Mouse (Mus musculus) mouse embryonic stem cell (cell line): ENCODE measurements around the gene Pias4.
"Not testable (repeated sequence)": the region's sequence is repeated elsewhere in the genome, so short reads cannot be mapped to it uniquely, and the experiment has no call there.

Experiments used
- in situ Hi-C, 2 experiments: fragments of 300-500 bp; cut with MboI; formaldehyde crosslinking; loops; 1 replicate in 1 of 2; 3 replicates in 1 of 2; pipeline ENCODE4 v1.14.3; 2019 to 2020; ENCODE audit warnings: low sequenced_read_pairs in 2 of 2, low pct_unique_long_range_greater_than_20kb in 1 of 2, mixed read lengths in 1 of 2; ENCODE audit not compliant: unreplicated experiment in 1 of 2

Pias4 gene

DNA sequence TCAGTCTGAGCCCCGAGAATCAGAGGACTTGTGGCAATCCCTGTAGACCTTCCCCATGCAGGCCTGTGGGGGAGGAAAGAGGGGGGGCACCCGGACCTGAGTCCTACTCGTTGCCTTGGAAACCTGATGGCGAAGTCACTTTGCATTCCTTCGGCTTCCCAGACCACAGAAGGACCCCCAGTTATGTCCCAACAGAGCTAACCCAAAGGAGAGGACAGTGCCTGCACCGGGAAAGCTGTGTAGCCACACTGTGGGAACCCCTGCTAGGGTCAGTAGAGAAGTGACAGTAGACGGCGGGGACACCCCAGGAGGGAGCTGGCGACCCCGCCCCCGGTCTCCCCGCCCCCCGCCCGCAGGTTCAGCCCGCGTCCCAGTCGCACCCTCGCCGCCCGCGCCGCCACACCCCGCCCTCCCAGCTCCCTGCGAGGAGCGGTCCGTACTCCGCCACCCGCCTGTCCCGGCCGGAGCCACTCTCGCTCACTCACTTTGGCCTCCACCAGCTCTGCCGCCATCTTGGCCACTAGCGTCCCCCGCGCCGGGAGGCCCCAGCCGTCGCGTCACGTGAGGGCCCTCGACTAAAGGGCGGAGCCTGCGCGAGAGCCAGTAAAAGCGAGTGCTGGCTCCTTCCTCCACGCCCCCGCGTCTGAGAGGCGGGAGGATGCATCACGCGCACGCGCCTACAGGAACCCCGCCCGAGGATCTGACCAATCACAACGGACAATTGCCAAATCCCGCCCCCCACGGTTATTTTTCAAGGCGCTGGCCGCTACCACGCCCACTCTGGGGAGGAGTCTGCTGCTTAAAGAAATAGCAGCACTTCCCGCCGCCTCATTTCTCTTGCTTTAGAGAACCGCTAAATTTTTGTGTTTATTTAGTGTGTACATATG lies at the start of gene Pias4:
Gene Pias4, minus strand, starts transcription at position 724 of the 887 bp plus-strand sequence.
- in situ Hi-C loops = no loop called here

DNA sequence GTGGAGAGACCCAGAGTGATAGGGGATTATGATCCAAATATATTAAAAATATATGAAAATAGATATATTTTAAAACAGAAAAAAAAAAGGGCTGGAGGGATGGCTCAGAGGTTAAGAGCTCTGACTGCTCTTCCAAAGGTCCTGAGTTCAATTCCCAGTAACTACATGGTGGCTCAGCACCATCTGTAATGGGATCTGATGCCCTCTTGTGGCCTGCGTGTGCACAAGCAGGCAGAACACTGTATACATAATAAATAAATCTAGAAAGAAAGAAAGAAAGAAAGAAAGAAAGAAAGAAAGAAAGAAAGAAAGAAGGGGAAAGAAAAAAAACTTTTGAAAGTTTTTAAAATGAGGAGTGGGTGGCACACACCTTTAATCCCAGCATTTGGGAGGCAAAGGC lies 49.5 kb upstream of the Pias4 start:
- in situ Hi-C loops = not testable (repeated sequence)

DNA sequence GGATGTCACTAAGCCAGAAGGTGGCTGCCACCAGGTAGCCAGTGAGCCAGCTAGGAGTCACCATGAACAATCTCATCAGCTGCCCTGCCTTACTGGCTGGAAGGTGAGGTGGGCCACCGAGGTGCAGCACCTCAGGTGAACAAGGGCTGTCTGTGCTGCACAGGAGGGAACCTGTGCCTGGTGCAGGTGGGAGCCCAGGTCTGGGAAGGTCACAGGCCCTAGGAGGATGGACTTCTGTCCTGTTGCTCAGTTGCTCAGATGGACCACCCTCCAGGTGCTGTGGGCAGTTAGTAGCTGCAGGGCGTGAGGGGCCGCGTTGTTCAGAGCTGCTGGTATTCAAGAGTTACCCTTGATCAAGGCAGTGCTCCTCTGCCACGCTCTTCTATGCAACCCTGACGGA lies 49.1 kb upstream of the Pias4 start:
- in situ Hi-C loops = no loop called here

DNA sequence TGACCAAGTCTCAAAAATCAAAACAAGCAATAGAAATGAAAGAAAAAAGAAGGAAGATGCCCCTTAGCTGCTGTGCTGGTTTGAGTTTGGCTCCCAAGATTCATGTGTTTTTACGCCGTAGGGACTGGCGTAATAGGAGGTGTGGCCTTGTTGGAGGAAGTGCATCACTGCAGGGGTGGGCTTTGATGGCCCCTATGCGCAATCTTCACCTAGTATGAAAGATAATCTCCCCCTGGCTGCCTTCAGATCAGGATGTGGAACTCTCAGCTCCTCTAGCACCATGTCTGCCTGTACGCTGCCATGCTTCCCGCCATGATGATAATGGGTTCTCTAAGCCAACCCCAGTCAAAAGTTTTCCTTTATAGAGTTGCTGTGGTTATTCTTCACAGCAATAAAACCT lies 48.5 kb upstream of the Pias4 start:
- in situ Hi-C loops = no loop called here

DNA sequence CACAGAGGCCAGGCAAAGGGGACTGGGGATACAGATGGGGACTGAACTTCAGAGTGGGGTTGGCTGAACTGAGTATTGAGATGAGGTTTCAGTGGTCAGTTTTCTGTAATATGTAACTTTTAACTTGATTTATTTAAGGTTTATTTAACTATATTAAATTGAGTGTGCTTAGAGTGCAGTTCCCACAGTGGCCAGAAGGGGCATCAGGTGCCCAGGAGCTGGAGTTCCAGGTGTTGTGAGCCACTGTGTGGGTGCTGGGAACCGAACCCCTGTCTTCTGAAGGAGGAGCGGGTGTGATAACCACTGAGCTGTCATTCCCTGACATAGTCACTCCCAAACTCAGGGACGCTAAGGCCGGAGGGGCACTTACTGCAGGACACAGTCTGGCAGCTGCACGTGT lies 42.4 kb upstream of the Pias4 start:
- in situ Hi-C loops = no loop called here

DNA sequence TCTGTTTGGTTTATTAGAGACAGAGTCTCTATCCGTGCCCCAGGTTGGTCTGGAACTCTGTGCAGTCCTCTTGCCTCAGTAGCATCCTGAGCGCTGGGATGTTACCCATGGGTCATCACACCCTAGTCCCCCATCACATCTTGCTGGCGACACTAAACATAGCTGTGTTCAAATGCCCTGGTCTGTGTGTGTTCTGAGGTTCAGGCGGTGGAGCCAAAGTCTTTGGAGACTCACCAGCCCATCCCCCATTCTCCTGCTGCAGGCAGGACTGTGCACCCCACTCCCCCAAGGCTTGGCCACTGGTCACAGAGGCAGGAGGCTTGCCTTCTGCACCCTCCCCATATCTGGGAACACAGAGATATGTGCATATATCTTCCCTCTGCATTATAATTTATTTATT lies 36.4 kb upstream of the Pias4 start:
- in situ Hi-C loops = loop anchor here (10.0 kb wide), 2 partner anchors 141 to 331 kb away; partner anchors contain the start of gene Gipc3 (in 1 of the 2)

DNA sequence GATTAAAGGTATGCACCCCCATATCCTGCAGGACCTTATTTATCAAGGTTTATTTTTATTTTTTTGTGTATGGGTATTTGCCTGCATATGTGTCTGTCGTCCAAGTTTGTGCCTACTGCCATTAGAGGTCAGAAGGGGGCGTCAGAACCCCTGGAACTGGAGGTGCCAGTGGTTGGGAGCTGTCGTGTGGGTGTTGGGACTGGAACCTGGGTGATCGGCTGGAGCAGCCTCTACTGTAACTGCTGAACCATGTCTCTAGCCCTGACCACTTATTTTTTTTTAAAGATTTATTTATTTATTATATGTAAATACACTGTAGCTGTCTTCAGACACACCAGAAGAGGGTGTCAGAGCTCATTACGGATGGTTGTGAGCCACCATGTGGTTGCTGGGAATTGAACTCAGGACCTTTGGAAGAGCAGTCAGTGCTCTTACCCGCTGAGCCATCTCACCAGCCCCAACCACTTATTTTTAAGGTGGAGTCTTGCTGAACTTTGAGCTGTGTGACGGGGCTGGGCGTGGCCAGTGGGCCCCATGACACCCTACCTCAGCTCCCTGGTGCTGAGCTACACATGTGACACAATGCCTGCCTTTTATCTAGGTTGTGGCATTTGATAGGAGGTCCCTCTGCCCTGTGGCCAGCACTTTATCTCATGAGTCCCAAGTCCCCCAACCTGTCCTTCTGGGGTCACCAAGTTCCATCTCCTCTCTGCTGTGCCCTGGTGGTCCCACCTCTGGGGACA lies 35.4 kb upstream of the Pias4 start:
- in situ Hi-C loops = loop anchor here (10.0 kb wide), 2 partner anchors 142 to 332 kb away; partner anchors contain the start of gene Gipc3 (in 1 of the 2)

DNA sequence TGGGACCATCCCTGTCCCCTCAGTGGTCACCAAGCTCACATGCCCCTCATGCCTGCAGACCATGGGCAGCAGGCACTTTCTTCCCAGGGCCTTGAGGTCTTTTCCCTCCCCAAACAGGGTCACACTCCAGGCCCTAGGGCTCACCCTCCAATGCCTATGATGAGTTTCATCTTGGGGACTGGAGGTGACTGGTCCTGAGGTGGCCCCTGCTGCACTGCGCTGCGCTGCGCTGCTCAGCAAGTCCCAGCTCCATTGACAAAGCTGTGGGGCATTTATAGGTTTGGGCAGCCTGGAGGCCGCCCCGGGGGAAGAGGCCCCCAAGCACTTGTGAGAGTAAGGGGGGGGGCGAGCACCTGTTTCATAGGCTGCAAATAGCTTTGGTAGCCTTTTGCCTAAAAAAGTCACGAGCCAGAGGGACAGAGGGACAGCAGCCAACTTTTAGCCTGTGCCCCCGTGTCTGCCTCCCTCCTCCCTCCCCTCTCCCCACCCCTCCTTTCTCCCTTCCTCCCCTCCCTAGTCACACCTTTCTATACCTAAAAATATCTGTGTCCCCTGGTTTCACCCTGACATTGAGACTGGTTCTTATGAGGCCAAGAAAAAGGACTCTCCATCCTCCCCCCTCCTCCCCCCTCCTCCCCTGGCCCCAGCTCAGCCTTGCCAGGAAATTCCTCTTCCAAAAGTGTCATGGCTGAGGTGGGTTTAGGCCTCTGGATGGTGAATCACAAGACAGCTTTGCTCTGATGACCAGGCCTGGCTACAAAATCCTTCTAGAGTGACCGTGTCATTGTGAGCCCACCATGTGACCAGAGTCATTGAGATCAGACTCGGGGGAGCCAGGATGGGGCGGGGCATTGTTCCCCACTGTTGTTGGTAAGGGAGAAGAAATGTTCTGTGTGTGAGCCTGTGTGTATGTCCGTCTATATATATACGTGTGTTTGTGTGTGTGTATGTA lies 34.4 kb upstream of the Pias4 start, which contains the start of gene Nmrk2:
Gene Nmrk2, minus strand, starts transcription at position 245 of the 952 bp plus-strand sequence.
- in situ Hi-C loops = loop anchor here (10.0 kb wide), 2 partner anchors 143 to 333 kb away; partner anchors contain the start of gene Gipc3 (in 1 of the 2)

DNA sequence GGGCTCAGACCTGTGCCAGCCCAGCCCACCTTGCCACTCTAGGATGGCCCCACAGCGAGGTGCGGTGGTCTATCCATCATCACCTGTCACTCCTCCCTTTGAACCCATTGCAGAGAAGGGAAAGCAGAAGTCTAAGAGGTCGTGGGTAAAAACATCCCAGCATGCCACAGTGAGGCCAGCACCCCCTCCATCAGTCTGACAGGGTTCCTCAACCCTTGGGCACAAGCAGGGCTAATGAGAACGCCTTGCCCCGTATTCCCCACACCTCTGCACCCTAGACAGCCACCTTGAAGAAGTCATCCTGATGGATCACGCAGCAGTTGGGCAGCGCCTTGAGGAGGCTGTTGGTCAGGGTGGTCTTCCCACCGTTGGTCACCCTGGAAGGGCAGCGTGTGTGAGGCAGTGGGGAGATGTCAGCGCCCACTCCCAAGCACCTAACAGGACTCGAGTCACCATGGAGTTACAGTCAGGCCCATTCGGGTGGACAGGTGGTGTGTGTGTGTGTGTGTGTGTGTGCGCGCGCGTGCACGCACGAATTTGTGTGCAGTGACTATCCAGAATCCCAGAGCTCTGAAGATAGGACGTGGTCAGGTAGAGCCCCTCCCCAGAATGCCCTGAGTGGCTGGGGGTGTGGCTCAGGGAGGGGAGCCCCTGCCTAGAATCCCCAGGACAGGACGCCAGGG lies 33.0 kb upstream of the Pias4 start:
- in situ Hi-C loops = loop anchor here (10.0 kb wide), 2 partner anchors 144 to 334 kb away; partner anchors contain the start of gene Gipc3 (in 1 of the 2)

DNA sequence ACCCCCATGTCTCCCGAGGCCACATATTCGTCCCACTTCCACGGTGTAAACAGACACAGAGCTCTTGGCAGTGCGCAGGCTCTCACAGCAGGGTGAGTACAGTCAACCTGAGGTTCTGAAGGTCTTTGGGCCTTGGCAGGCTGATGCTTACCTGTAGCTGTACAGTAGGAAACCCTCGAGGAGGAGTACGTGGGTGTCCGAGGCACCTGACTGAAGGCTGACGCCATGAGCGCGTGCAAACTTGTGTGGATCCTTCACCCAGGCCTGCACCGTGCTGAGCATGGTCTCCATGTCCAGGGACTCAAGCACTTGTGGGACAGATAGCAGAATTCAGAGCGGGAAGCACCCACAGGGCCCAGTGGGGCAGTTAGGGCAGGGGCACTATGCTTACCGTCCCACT lies 32.4 kb upstream of the Pias4 start:
- in situ Hi-C loops = loop anchor here (10.0 kb wide), 2 partner anchors 145 to 335 kb away; partner anchors contain the start of gene Gipc3 (in 1 of the 2)

DNA sequence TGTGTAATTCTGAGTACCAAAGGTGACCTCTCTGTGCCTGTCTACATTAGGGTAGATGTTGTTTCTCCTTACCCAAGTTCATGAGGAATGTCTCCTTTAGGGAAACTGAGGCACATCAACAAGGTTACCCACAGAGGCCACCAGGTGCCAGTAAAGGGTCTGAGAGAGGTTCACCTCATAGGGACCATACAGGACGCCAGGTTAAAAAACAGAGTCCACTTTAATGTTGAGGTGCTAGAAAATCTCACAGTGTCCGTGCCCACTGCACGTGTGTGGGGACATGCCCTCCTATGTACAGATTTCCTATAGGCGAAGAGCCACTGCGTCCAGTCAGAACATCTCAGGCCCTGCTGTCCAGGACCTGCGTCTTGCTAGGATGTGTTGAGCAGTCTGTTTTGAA lies 31.3 kb upstream of the Pias4 start:
- in situ Hi-C loops = no loop called here

DNA sequence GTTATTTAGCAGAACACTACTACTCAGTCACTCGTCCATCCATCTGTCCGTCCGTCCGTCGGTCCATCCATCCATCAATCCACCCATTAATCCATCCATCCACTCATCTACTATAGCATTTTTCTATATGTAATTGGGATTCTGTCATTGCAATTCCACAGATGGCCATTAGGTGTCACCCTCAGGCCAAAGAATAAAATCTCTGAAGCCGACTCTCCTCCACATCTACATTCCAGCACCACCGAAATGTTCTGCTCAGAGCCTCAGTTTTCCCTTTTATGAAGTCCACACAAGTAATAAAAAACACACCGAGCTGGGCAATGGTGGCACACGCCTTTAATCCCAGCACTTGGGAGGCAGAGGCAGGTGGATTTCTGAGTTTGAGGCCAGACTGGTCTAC lies 30.5 kb upstream of the Pias4 start:
- in situ Hi-C loops = no loop called here

DNA sequence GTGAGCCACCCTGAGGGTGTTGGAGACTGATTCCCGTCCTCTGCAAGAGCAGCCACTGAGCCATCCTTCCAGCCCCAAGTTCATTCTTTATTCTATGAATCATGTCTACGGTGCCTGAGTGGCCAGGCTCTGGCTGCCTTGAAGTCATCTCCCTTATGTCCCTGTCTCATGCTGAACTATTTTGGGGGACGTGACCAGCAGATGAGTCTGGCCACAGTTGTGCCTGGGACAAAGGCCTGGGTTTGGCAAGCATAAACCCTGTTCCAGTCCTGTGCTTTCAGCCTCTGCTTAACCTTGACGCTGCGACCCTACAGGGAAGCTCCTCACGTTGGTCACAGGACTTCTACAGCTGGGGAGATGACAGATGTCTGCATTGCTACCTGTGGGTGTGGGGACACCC lies 29.6 kb upstream of the Pias4 start:
- in situ Hi-C loops = no loop called here

DNA sequence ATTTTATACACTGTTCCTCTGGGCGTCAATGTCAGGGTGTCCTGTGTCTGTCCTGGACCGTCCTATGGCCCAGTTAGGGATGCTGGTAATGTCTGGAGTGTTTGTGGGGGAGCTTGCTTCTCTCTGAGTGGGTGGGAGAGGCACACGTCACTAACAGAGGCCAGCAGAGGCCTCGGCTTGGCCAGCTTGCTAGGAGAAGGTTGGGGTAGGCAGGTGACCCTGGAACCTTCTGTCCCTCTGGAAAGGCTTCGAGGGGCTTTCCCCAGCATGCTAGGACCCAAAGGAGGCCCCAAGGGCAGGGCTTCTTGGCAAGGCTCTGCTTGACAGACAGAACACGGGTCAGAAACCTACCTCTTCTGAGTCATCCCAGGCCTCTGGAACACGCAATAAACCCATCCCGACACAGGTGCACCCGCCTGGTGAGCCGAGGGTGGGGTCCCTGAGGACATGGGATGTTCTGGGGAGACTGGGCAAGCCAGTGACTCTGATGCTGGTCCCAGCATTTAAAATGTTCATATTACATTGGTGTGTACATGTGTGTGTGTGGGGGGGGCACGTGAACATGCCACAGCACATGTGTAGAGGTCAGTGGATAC lies 28.8 kb upstream of the Pias4 start:
- in situ Hi-C loops = no loop called here

DNA sequence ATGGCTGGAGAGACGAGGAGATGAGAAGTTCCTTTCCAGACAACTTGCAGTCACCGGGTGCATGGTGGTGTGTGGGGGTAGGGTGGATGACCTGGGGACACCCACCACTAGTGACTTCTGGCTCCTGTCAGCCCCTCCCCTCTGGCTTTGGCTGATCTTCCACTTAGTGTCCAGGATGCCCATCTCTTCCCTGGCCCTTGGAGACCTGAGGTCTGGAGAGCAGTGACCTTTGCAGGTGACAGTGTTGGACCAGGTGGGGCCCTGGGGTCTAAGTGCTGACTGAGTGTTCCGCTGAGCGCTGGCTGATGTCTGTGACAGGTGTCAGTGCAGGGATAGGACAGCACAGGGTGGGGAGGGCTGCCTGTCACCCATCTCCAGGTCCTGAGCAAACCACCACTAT lies 27.6 kb upstream of the Pias4 start:
- in situ Hi-C loops = no loop called here

DNA sequence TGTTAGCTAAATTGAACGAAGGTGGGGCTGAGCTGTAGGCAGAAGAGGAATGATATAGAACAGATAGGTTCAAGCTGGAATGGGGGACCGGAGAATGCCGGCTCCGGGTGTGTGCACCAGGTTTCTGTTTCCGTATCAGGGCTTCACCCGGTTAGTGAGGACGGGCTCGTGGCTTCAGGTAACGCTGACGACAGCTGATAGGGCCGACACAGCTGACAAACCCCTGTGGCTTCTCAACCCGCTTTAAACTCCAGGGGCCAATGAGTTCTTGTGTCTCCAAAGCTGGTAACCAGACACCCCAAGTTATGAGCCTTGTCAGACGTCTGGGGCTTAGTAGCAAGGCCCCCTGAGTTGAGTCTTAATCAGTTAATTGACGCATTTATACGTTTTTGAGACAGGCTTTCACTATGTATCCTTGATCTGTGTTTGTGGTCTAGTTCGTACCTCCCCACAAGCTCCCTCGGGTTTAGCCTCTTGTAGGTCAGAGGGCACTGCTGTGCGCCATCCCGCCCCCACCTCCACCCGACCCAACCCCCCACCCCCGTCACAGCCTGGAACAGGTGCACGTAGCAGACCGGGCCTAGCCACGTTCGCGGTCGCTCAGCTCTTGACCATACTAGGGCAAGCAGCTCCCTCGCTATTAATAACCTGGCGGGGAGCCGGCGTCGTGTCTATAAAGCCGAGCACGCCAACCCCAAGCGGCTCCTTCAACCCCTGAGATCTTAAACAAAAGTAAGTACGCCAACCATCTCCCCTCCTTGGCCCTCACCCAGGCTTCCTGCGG lies 26.5 kb upstream of the Pias4 start:
- in situ Hi-C loops = no loop called here
